20 mouse cellular contexts compared by ENCODE assay signal in the genomic region with DNA sequence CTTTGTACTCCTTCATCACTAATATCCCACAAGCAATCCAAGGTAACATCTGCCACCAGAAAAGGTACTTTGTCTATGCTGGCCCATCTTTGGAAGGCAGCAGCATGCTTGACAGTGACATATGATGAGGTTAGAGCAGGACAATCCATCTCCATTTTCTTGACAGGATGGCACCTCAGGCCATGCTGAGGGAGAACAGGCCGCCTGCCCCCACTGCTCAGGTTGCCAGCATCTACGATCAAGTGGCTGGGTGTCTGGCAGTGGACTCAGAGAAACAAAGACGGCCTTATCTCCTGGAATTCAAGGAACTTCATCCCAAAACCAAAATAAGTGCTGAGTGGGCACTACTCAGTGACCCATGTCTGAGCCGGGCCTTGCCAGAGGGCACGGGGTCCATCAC.
A peak's percentile ranks its signal among the peaks of the same experiment; 100 is the strongest.
DNase-seq lines count a peak whose midpoint lies in the region; ATAC-seq lines count a peak whose summit lies in the region.
"Had no signal": no experiment of that assay in that cellular context is flagged by ENCODE, and none has a peak within 500 bp of the region (broad histone marks: within the 10 kb centered on the region; RNA-seq: fewer than 3 reads in every experiment).

No protein-coding gene starts in this region.

- peak; percentile 60; the same call in 1 of the 2 replicates for ATAC-seq in hindbrain, embryonic 16.5 days
- ATAC-seq: forebrain, embryonic 14.5 days; intestine, postnatal 0 days; lung, postnatal 0 days had no signal

- H3K4me3 ChIP-seq in embryonic facial prominence, embryonic 10.5 days: no peak overlapping the region
- H3K4me3 ChIP-seq in hindbrain, embryonic 16.5 days (ENCODE audit: low read length): no peak overlapping the region
- no peak overlapping the region for H3K4me3 ChIP-seq in midbrain, embryonic 10.5 days
- H3K4me3 ChIP-seq: heart, embryonic 12.5 days; layer of hippocampus, adult 2 months; limb, embryonic 12.5 days; liver, embryonic 15.5 days; stomach, embryonic 15.5 days had no signal

- no peaks in the 10 kb centered on the region for H3K9me3 ChIP-seq in embryonic facial prominence, embryonic 10.5 days
- H3K9me3 ChIP-seq in hindbrain, embryonic 16.5 days (ENCODE audit: control insufficient read depth, low read length): no peaks in the 10 kb centered on the region
- no peaks in the 10 kb centered on the region for H3K9me3 ChIP-seq in midbrain, embryonic 10.5 days (replicated peaks)
- H3K9me3 ChIP-seq: heart, embryonic 12.5 days; limb, embryonic 12.5 days; liver, embryonic 15.5 days; stomach, embryonic 15.5 days had no signal

- H3K36me3 ChIP-seq in embryonic facial prominence, embryonic 10.5 days (replicated peaks): no peaks in the 10 kb centered on the region
- no peaks in the 10 kb centered on the region for H3K36me3 ChIP-seq in hindbrain, embryonic 16.5 days (ENCODE audit: control insufficient read depth, insufficient read depth, low read length)
- H3K36me3 ChIP-seq in midbrain, embryonic 10.5 days: no peaks in the 10 kb centered on the region
- H3K36me3 ChIP-seq: heart, embryonic 12.5 days; limb, embryonic 12.5 days; liver, embryonic 15.5 days; stomach, embryonic 15.5 days had no signal

- 28% methylated on average over 5 of the region's 5 CpGs for WGBS in embryonic facial prominence, embryonic 10.5 days
- WGBS in hindbrain, embryonic 16.5 days: 38% methylated on average over 5 of the region's 5 CpGs
- WGBS in midbrain, embryonic 10.5 days: 66% methylated on average over 5 of the region's 5 CpGs

- no peak overlapping the region for H3K9ac ChIP-seq in hindbrain, embryonic 16.5 days (ENCODE audit: low read depth, low read length)
- H3K9ac ChIP-seq: heart, embryonic 12.5 days; limb, embryonic 12.5 days; liver, embryonic 15.5 days; stomach, embryonic 15.5 days had no signal

- H3K27ac ChIP-seq in embryonic facial prominence, embryonic 10.5 days (replicated peaks): peak overlapping the region; percentile 37
- no peak overlapping the region for H3K27ac ChIP-seq in hindbrain, embryonic 16.5 days (ENCODE audit: low read depth, low read length)
- H3K27ac ChIP-seq in midbrain, embryonic 10.5 days (replicated peaks): no peak overlapping the region; the same call in 1 of the 2 replicates
- H3K27ac ChIP-seq: kidney, postnatal 0 days; layer of hippocampus, adult 2 months; limb, embryonic 12.5 days; liver, embryonic 15.5 days; stomach, embryonic 15.5 days had no signal

- no peaks in the 10 kb centered on the region for H3K27me3 ChIP-seq in embryonic facial prominence, embryonic 10.5 days (replicated peaks; ENCODE audit: low read depth, poor library complexity, severe bottlenecking)
- no peaks in the 10 kb centered on the region for H3K27me3 ChIP-seq in hindbrain, embryonic 16.5 days (replicated peaks; ENCODE audit: control insufficient read depth, insufficient read depth, low read length)
- no peaks in the 10 kb centered on the region for H3K27me3 ChIP-seq in midbrain, embryonic 10.5 days (ENCODE audit: low read depth, poor library complexity, severe bottlenecking)
- H3K27me3 ChIP-seq: heart, embryonic 12.5 days; limb, embryonic 12.5 days; liver, embryonic 15.5 days; stomach, embryonic 15.5 days had no signal

- DNase-seq in embryo, embryonic 10 days (ENCODE audit: low spot score): peak; percentile 73
- DNase-seq in embryonic facial prominence, embryonic 10.5 days (ENCODE audit: low spot score): peak; percentile 42
- peak; percentile 4 for DNase-seq in yolk sac, embryonic 10.5 days (ENCODE audit: low spot score)
- no peak for DNase-seq in B cell, adult 2 months
- no peak for DNase-seq in midbrain, embryonic 10.5 days (ENCODE audit: low spot score)
- no peak for DNase-seq in retina, postnatal 1 day
- DNase-seq: adrenal gland, postnatal 14 days; cerebellum, adult 18-20 months; heart, postnatal 4 days; thymus, adult 2 months had no signal

- H3K4me2 ChIP-seq in hindbrain, embryonic 16.5 days (ENCODE audit: low read length): no peak overlapping the region
- H3K4me2 ChIP-seq: heart, embryonic 12.5 days; limb, embryonic 12.5 days; liver, embryonic 15.5 days; stomach, embryonic 15.5 days had no signal

- H3K4me1 ChIP-seq in embryonic facial prominence, embryonic 10.5 days: peaks cover 25% of the 10 kb centered on the region
- no peaks in the 10 kb centered on the region; the same call in none of the 2 replicates for H3K4me1 ChIP-seq in hindbrain, embryonic 16.5 days (ENCODE audit: control insufficient read depth, insufficient read depth, low read depth, low read length)
- H3K4me1 ChIP-seq in midbrain, embryonic 10.5 days: peaks cover 4% of the 10 kb centered on the region
- H3K4me1 ChIP-seq: liver, embryonic 15.5 days had no signal

Comparison
In these comparisons a context has a peak if more than half of its experiments do, and no peak if none do; other contexts are left out.
1. DNase-seq: peak in embryo, embryonic 10 days (single experiment), embryonic facial prominence, embryonic 10.5 days (single experiment) and yolk sac, embryonic 10.5 days (single experiment); none in B cell, adult 2 months (0 of 2), midbrain, embryonic 10.5 days (single experiment) and retina, postnatal 1 day (single experiment).